Mouse (Mus musculus) ES-Bruce4 (cell line): ENCODE results near the gene Rest. TPM values are rescaled to one million over a fixed set of nuclear protein-coding genes. Genes with fewer than 3 reads are reported as not detected.
"Not testable (repeated sequence)": the region's sequence is repeated elsewhere in the genome, so short reads cannot be mapped to it uniquely, and the experiment has no call there.

Experiments
- H3K27ac ChIP-seq: 2 replicates; pipeline ENCODE4 v1.5.1; 2012; ENCODE audit warnings: low read length, inconsistent platforms; ENCODE audit not compliant: insufficient read depth
- H3K27me3 ChIP-seq: 2 replicates; pipeline ENCODE4 v1.6.1; 2012; ENCODE audit warnings: mild to moderate bottlenecking, low read length, inconsistent platforms; ENCODE audit not compliant: control insufficient read depth, poor library complexity, insufficient read depth, severe bottlenecking
- H3K36me3 ChIP-seq: 2 replicates; pipeline ENCODE4 v1.6.1; 2012; ENCODE audit warnings: inconsistent platforms, mild to moderate bottlenecking, low read length, moderate library complexity; ENCODE audit not compliant: control insufficient read depth, poor library complexity, insufficient read depth, severe bottlenecking
- H3K4me1 ChIP-seq: one replicate; pipeline ENCODE4 v1.8.1; 2011; ENCODE audit warnings: low read length; ENCODE audit not compliant: control insufficient read depth, insufficient read depth
- H3K4me3 ChIP-seq: 2 replicates; pipeline ENCODE4 v1.5.1; 2011; ENCODE audit warnings: low read depth, mild to moderate bottlenecking, low read length
- H3K9ac ChIP-seq: 2 replicates; pipeline ENCODE4 v1.6.1; 2012; ENCODE audit warnings: low read depth, mild to moderate bottlenecking, inconsistent platforms; ENCODE audit not compliant: poor library complexity, severe bottlenecking
- H3K9me3 ChIP-seq: replicated peaks from 2 replicates; pipeline ENCODE4 v1.6.1; 2012; ENCODE audit warnings: mild to moderate bottlenecking, low read length, inconsistent platforms; ENCODE audit not compliant: control insufficient read depth, poor library complexity, insufficient read depth, severe bottlenecking
- CTCF ChIP-seq: IDR thresholded peaks from one replicate; pipeline ENCODE4 v1.8.1; 2011; ENCODE audit warnings: low read depth, low read length
- EP300 ChIP-seq: IDR thresholded peaks from 2 replicates; pipeline ENCODE4 v1.6.1; 2011; ENCODE audit warnings: low read depth, low read length; ENCODE audit not compliant: insufficient read depth
- POLR2A ChIP-seq: IDR thresholded peaks from one replicate; pipeline ENCODE4 v1.8.1; 2011; ENCODE audit warnings: low read length; ENCODE audit not compliant: insufficient read depth
- polyA plus RNA-seq: library from polyadenylated mRNA; stranded (reverse); fragments of >200 nt; gene quantifications from 2 replicates; pipeline ENCODE4 v1.2.4, GENCODE M21; 2011; ENCODE audit warnings: low read depth; ENCODE audit not compliant: missing spikeins, insufficient read depth, insufficient read length

Gene Rest
- polyA plus RNA-seq, result 106 and 115 TPM in 2 replicates

DNA sequence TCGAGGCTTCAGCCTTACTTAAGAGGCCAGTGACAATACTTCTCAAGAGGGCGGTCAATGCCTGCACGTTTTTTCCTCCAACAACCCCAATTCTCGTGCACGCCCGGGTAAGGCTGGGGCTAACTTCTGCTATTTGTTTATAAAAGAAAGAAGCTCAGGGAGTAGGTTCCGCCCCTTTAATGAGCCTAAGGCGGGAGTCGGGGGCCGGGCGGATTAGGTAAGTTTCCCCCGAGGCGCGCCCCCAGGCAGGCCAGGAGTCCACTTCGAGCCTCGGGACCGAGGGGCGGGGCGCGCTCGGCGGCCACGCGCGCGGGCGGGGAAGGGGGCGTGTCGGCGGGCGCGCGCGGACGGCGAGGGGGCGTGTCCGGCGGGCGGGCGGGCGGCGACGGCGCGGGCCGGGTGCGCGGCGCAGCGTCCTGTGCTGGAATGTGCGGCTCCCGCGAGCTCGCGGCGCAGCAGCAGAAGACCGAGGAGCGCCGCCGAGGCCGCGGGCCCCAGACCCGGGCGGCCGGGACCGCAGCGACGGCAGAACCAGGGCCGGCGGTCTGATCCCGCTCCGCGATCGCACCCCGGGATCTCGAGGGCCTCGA lies at the start of gene Rest:
TSS of gene Rest (plus strand) at position 411 of the 590 bp plus-strand sequence.
- peak within 1 kb of the TSS; percentile 97 for H3K4me3 ChIP-seq
- H3K27me3 ChIP-seq, result no peaks in the 10 kb centered on the region
- peaks cover 19% of the 10 kb centered on the region for H3K36me3 ChIP-seq
- H3K9ac ChIP-seq, result peak within 1 kb of the TSS; percentile 99
- TF ChIP-seq POLR2A, result no peak
- TF ChIP-seq CTCF, result no peak
- TF ChIP-seq EP300, result peak; percentile 61; the same call in 1 of the 2 replicates
- H3K9me3 ChIP-seq, result no peaks in the 10 kb centered on the region
- H3K4me1 ChIP-seq, result no peaks in the 10 kb centered on the region
- H3K27ac ChIP-seq, result peak within 1 kb of the TSS; percentile 97

DNA sequence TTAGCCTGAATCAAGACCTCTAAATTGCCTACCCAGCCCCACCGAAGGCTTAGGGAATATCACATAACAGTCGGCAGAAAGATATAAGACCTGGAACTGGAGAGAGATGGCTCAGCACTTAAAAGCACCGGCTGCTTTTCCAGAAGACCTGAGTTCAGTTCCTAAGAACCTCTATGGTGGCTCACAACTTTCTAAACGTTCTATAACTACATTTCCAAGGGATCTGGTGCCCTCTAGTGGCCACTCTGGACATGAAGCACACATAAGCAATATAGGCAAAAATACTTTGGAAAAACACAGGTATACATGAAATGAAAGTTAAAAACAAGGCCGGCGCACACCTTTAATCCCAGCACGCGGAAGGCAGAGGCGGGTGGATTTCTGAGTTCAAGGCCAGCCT lies 48.1 kb upstream of the Rest start:
- Histone ChIP-seq H3K36me3 (no peaks in the 10 kb centered on the region), H3K9me3 (no peaks in the 10 kb centered on the region), H3K4me1 (no peaks in the 10 kb centered on the region), H3K4me3 (no peak overlapping the region), H3K27ac (no peak overlapping the region), H3K27me3 (no peaks in the 10 kb centered on the region), H3K9ac (no peak overlapping the region; the same call in 1 of the 2 replicates)
- TF ChIP-seq CTCF (peak; percentile 35), EP300 (no peak)

- no peak overlapping the region for H3K27ac ChIP-seq
- H3K36me3 ChIP-seq, result no peaks in the 10 kb centered on the region
- no peak overlapping the region for H3K9ac ChIP-seq
- no peak overlapping the region for H3K4me3 ChIP-seq
- no peaks in the 10 kb centered on the region for H3K9me3 ChIP-seq
- no peak for TF ChIP-seq CTCF
- TF ChIP-seq POLR2A, result no peak
- TF ChIP-seq EP300, result no peak
- H3K27me3 ChIP-seq, result no peaks in the 10 kb centered on the region
- no peaks in the 10 kb centered on the region for H3K4me1 ChIP-seq
Measured at GRCm38 (mm10) chr5:77217724-77218123, 47.6 kb upstream of the Rest start.

DNA sequence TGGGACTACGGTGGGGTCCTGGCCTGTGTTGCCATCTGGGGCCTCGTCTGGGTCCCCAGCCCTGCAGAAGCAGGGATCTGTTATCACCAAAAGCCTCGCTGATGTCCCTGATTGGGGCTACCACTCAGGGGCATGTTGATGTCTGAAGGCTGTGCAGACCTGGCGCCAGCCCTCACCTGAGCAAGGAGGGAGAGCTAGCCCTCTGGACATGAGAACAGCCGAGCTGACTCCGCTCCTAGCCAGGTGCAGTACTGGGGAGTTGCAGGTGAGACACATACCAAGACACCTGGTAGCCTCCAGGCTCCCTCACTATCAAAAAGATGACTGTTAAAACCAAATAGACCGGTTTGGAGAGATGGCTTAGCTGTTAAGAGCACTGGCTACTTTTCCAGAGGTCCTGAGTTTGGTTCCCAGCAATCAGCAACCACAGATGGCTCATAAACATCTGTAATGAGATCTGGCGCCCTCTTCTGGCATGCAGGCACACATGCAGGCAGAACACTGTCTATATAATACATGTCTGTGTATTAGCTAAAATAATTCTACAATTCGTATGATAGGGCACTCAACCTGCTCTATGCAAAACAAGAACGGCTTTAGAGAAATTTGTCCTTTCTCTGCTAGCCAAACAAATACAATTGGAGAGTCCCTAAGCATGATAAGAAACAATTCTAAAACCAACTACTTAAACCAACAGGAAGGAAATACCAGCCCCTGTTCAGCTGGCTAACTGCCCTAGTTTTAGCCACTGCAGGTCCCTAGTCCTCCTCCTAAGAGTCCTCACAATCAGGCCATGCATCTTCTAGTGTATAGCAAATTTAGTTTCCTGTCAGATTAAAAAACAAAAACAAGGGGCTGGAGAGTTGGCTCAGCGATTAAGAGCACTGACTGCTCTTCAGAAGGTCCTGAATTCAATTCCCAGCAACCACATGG lies 42.0 kb upstream of the Rest start:
- Histone ChIP-seq H3K9me3 (no peaks in the 10 kb centered on the region), H3K36me3 (no peaks in the 10 kb centered on the region), H3K4me3 (no peak overlapping the region), H3K27me3 (no peaks in the 10 kb centered on the region), H3K27ac (peak overlapping the region; percentile 66), H3K9ac (no peak overlapping the region), H3K4me1 (peaks cover 1% of the 10 kb centered on the region)
- no peak for TF ChIP-seq POLR2A
- TF ChIP-seq CTCF, result peak; percentile 73

DNA sequence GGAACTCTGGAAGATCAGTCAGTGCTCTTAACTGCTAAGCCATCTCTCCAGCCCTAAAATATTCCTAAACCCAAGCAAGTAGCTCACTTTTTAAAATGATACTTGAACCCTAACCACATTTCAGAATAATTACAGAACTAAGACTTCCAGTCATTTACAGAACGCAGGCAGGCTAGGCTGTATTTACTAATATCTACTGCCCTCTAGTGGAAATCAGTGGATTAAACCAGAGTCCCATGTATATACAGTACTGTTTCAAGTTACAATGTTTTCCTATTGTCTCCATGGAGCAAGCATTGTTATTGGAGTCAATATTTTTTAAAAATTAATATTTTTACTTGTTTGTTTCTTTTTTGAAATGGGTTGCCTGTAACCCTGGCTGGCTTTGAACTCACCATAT lies 36.3 kb upstream of the Rest start:
- no peak overlapping the region for H3K9ac ChIP-seq
- H3K4me3 ChIP-seq, result no peak overlapping the region
- H3K9me3 ChIP-seq, result no peaks in the 10 kb centered on the region
- no peaks in the 10 kb centered on the region for H3K4me1 ChIP-seq
- TF ChIP-seq EP300 (no peak), CTCF (no peak), POLR2A (no peak)
- H3K27ac ChIP-seq, result no peak overlapping the region
- no peaks in the 10 kb centered on the region for H3K36me3 ChIP-seq
- no peaks in the 10 kb centered on the region for H3K27me3 ChIP-seq

DNA sequence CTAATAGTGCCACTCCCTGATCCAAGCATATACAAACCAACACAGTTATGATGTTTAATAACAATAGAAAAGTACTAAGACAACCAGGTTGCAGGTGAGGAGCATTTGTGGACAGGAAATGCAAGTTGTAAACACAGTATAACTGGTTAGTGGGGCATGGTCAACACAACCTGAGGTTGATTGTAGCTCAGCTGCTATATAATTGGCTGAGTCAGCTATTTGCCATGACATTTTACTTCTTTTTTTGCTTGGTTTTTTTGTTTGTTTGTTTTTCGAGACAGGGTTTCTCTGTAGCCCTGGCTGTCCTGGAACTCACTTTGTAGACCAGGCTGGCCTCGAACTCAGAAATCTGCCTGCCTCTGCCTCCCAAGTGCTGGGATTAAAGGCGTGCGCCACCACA lies 33.4 kb upstream of the Rest start:
- H3K4me1 ChIP-seq, H3K27me3 ChIP-seq, H3K9me3 ChIP-seq, H3K4me3 ChIP-seq, H3K36me3 ChIP-seq, H3K9ac ChIP-seq, H3K27ac ChIP-seq: not testable (repeated sequence)
